Mouse (Mus musculus) cerebellum, adult 9-11 months (tissue): Measurements from ENCODE around the gene Scap.
A peak's percentile ranks its signal among the peaks of the same experiment; 100 is the strongest.
"Not testable (repeated sequence)": the region's sequence is repeated elsewhere in the genome, so short reads cannot be mapped to it uniquely, and the experiment has no call there.

Source experiments
- DNase-seq: peaks from one replicate; pipeline ENCODE4 v3.0.0; 2022

Gene Scap

DNA sequence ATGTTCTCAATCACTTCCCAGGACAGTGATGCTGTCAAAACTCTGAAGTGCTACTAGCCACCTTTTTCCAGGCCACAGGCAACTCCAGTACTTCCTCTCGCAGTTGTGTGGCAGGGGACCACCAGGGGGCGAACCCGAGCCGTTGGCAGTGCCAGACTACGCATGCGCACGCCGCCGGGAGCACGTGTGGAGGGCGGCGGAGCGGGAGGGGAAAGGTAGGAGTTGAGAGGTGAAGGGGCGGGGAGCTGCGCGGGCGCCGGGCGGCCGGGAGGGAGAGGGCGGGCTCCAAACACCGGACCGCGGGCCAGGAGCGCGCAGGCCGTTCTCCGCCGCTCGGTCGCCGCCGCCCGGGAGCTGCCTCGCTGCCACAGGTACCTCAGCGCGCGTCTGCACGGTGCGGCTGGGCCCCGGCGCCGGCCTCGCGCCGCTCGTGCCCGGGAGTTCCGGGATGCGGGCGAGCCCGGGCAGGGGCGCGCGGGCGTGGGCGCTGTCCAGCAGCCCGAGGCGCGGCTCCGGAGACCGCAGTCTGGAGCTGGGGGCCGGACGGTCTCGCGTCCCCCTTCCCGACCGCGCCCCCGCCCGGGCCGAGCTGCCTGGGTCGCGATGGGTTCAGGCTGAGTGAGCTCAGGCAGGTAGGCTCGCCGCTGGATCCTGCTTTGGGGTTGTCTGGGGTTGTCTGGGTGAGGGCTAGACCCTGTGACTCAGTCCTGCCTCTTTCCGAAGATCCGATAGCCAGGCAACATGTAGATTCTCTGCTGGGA, at the start of gene Scap:
Gene Scap (plus strand): TSS at position 154 of the 761 bp plus-strand sequence.
- peak; percentile 96 for DNase-seq

DNA sequence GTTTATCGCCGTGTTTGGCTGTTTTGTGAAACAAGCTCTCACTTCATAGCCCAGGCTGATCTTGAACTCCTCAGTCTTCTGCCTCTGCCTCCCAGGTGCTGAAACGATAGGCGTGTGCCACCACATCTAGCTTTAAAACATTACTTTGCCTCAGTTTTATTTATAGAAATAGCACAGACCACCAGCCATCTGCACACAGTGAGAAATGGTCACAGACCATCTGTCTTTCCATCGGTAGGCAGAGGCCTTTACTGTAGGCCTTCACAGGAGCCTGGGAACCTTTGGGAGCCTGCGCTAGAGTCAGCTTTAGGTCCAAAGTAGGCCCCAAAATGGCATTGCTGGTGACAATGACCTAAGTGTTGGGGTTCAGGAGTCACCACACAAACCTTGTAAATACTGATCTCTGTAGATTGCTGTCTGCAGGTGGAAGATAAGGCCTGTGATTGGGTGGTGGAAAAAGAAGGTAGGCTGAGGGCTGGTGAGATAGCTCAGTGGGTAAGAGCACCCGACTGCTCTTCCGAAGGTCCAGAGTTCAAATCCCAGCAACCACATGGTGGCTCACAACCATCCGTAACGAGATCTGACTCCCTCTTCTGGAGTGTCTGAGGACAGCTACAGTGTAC, 48.9 kb upstream of the Scap start:
- DNase-seq = peak; percentile 50

- peak; percentile 79 for DNase-seq
These were observed 45.7 kb upstream of the Scap start for GRCm38 (mm10) chr9:110287321-110287924.

DNA sequence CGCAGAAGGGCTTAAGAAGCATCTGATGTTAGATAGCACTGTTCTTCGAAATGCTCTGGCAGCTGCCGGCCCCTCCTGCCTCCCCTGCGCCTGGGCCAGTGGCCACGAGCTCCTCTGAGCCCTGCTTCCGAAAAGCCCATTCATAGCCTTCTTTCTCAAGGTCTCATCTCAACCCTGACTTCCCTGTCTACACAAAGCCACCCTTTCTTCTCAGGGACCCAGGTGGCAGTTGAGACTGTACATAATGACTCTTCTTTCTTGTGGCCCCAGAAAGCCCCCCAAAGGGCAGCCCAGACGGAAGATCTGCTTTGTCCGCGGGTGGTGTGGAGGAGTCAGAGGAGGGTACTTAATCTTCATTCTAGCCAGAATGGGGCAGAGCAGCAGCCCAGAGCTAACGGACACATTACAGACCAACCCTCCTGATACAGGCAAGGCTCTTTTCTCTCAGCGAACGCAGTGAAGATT, 39.8 kb upstream of the Scap start:
- no peak for DNase-seq

- DNase-seq = no peak
These were observed 39.1 kb upstream of the Scap start for GRCm38 (mm10) chr9:110293873-110294415.

GRCm38 (mm10) chr9:110294786-110295185, 38.3 kb upstream of the Scap start:
- DNase-seq = no peak

DNA sequence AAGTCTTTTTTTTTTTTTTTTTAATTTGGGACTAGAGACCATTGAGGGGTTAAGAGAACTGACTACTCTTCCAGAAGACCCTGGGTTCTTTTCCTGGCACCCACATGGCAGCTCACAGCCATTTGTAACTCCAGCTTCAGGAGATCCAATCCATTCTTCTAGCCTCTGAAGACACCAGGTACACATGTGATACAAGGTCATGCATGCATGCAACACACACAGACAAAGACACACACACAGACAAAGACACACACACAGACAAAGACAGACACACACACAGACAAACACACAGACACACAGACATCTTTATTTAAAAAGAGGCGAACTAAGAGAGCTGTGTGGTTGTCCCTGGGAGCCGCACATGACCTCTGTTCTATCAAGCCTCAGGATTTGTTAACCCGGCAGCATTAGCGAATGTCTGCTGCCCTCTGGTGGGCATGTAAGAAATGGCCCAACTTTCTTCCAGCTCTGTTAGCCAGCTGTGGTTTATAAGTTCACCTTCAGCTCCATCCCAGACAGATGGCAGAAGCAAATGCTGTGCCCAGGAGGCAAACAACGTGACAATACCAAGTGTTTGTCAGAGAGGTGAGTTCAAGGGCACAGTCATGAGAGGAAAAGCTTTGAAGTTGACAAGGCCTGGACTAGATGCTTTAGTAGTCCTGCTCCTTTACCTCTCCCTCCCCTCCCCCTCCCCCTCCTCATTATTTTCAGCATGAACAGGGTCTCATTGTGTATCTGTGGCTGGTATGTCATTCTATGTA, 36.0 kb upstream of the Scap start:
- peak; percentile 79 for DNase-seq

DNA sequence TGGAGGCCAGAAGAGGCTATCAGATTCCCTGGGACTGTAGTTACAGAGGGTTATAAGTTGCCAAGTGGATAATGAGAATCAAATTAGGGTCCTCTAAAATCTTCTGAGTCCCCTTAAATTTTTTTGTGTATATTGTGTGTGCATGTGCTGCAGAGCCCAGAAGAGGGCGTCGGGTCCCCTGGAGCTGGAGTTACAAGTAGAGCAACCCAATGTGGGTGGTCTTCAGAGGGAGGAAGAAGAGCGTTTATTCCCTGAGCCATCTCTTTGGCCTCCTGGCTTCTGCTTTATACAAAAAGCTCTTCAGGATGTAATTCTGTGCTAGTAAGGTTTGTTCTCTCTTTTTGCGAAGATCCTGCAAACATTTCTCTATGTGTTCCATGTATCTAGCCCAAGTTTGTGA, 28.6 kb upstream of the Scap start:
- DNase-seq = peak; percentile 59

- DNase-seq = peak; percentile 95
These were observed 28.0 kb upstream of the Scap start, which contains the start of gene Elp6 for GRCm38 (mm10) chr9:110304969-110305651. Elp6 (plus strand) TSS chr9:110305173.

- DNase-seq = no peak
These were observed 26.7 kb upstream of the Scap start for GRCm38 (mm10) chr9:110306371-110306770.

DNA sequence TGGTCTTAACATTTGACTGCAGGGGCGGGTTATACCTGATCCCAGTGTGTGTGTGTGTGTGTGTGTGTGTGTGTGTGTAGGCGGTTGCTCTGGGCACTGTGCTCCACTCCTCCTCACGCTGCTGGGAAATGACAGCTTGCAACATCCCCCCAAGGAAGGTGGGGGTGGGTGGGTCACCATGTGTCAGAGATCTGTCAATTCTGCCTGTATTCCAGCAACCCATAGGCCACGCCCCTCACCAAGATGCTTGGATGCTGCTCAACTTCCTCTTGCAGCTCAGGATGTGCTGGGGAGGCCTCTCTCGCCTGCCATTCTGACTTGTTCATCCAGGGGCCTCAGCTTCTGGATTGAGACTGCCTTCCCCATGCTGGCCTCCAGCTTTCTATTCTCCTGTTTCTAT, 18.4 kb upstream of the Scap start:
- DNase-seq = no peak

GRCm38 (mm10) chr9:110315410-110315809, 17.7 kb upstream of the Scap start:
- DNase-seq = no peak

- DNase-seq = no peak
These were observed 17.2 kb upstream of the Scap start for GRCm38 (mm10) chr9:110315904-110316303.

DNA sequence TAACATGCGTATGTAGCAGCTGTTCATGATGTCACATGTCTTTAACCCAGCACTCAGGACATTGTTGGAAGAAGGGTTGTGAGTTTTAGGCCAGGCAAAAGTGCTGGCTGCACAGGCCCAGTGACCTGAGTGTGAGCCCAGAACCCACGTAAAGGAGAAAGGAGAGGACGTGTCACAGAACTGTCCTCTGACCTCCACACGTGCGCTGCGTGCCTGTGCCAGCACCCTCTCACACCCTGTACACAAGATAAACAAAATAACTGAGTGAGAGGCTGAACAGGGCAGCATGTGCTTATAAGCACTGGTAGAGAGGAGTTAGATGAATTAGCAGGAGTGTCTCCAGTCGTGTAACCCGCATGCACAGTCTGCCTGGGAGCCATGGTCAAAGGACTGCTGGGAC, 16.6 kb upstream of the Scap start:
- no peak for DNase-seq

GRCm38 (mm10) chr9:110320769-110321168, 12.3 kb upstream of the Scap start:
- DNase-seq = no peak

DNA sequence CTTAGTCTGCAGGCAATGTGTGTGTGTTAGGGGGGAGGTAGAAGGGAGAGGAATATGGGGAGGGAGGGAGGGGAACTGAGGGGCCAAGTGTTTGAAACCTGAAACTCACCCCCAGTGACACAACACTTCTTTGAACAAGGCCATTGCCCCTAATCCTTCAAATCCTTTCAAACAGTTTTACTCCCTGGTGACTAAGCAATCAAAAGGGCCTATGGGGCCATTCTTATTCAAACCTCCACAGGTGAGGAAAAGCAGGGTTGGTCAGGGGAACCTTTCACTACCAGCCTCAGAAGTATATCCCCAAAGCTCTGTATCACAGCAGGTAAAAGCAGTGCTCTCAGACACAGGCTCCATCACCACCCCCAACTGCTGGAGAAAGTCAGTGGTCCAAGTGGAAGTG, 10.1 kb upstream of the Scap start:
- DNase-seq = no peak

DNA sequence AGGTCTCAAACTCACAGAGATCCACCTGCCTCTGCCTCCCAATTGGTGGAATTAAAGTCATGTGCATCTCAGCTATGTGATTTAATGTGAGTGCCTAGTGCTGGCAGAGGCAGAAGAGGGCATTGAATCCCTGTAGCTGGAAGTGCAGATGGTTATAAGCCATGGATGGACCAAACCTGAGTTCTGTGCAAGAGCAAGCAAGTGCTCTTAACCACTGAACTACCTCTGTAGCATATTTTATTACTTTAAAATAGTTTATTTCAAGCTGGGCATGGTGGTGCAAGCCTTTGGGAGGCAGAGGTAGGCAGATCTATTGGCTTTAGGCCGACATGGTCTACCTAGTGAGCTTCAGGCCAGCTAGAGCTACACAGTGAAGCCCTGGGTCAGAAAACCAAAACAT, 8.9 kb upstream of the Scap start:
- no peak for DNase-seq

DNA sequence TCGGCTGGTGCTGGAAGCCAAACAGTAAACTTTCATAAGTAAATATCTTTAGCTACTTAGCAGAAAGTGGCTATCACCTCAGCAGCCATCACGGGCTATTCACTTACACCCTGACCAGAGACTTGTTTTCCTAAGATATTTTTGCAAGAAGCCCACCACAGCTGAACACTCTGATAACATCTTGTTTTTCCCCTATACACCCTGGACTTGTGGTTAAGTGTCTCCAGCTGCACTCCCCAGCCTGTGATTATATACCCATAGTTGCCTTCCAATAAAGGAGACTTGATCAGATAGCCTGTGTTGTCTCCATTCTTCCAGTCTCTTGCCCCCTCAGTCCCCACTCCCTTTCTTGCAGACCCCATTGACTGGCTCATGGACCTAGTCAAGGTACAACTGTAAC, 4.9 kb upstream of the Scap start:
- DNase-seq = no peak

- DNase-seq = no peak
These were observed 4.0 kb upstream of the Scap start for GRCm38 (mm10) chr9:110328946-110329630.

DNA sequence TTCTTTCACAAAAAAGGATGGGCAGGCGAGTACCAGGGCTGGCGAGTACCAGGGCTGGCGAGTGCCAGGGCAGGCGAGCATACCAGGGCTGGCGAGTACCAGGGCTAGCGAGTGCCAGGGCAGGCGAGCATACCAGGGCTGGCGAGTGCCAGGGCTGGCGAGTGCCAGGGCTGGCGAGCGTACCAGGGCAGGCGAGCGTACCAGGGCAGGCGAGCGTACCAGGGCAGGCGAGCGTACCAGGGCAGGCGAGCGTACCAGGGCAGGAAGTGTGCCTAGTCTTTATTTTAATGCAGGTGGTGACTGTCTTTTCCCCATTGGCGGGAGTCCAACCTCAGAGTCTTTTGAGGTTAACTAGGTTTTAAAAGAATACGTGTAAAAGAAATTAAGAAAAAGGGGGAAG, 3.4 kb upstream of the Scap start:
- DNase-seq = peak; percentile 68

GRCm38 (mm10) chr9:110330341-110330740, 2.7 kb upstream of the Scap start:
- no peak for DNase-seq

DNA sequence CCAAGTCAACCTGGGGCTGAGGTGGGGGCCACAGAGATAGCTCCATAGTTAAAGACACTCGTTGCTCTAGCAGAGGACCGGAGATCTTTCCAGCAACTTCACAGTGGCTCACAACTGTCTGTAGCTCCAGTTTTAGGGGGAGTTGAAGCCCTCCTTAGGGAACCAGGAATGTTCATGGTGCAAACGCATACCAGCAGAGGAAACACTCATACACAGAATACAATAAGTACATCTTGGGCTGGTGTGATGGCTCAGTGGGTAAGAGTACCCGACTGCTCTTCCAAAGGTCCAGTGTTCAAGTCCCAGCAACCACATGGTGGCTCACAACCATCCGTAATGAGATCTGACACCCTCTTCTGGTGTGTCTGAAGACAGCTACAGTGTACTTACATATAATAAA, 2.2 kb upstream of the Scap start:
- DNase-seq = not testable (repeated sequence)
